Mouse (Mus musculus) liver, embryonic 11.5 days (tissue): ENCODE measurements at regions not wholly inside any gene's neighbourhood (a gene's known extent, or its start where the extent isn't known, plus 50 kb on each side); places are given as distances from the start of the nearest gene placed in this dataset.

Source experiments
- ATAC-seq: fragments of 200-750 bp; cut with Nextera tagmentation; replicated peaks from 2 replicates; pipeline ENCODE4 v1.8.0; 2017; ENCODE audit warnings: moderate number of reproducible peaks, mild to moderate bottlenecking, moderate TSS enrichment, moderate library complexity; ENCODE audit not compliant: low FRiP score
- DNase-seq: peaks from one replicate; pipeline ENCODE4 v3.0.0-alpha.2; 2017; ENCODE audit warnings: low spot score
- H3K27ac ChIP-seq: fragments of 300-500 bp; sonication (generic); 2 replicates; pipeline ENCODE4 v1.5.1; 2014; ENCODE audit warnings: mild to moderate bottlenecking, low read depth, low read length, control low read depth
- H3K27me3 ChIP-seq: fragments of 300-500 bp; sonication (generic); replicated peaks from 2 replicates; pipeline ENCODE4 v1.6.1; 2014; ENCODE audit warnings: low read length, mixed read lengths; ENCODE audit not compliant: control insufficient read depth, insufficient read depth
- H3K36me3 ChIP-seq: fragments of 300-500 bp; sonication (generic); 2 replicates; pipeline ENCODE4 v1.6.1; 2014; ENCODE audit warnings: mild to moderate bottlenecking, low read length, moderate library complexity, mixed read lengths; ENCODE audit not compliant: control insufficient read depth, insufficient read depth
- H3K4me1 ChIP-seq: fragments of 300-500 bp; sonication (generic); replicated peaks from 2 replicates; pipeline ENCODE4 v1.6.1; 2014; ENCODE audit warnings: low read length, mixed read lengths; ENCODE audit not compliant: control insufficient read depth, insufficient read depth
- H3K4me2 ChIP-seq: fragments of 300-500 bp; sonication (generic); 2 replicates; pipeline ENCODE4 v1.6.1; 2014; ENCODE audit warnings: mild to moderate bottlenecking, control low read depth, moderate library complexity
- H3K4me3 ChIP-seq: fragments of 300-500 bp; sonication (generic); 2 replicates; pipeline ENCODE4 v1.5.1; 2014; ENCODE audit warnings: low read depth, low read length, control low read depth
- H3K9ac ChIP-seq: fragments of 300-500 bp; sonication (generic); 2 replicates; pipeline ENCODE4 v1.6.1; 2014; ENCODE audit warnings: low read depth, low read length, control low read depth
- H3K9me3 ChIP-seq: fragments of 300-500 bp; sonication (generic); 2 replicates; pipeline ENCODE4 v1.6.1; 2016; ENCODE audit warnings: low read length, inconsistent platforms, mixed read lengths; ENCODE audit not compliant: control insufficient read depth
- WGBS: fragments of 180-500 bp; shearing (Covaris S2); extraction: QIAGEN DNeasy Blood & Tissue Kit; methylation state at CpG from one replicate; pipeline ENCODE4 v1.1.7; 2014; 5-methylcytosine and 5-hydroxymethylcytosine counted together

- DNase-seq (no peak), ATAC-seq (no peak)
- Histone ChIP-seq H3K36me3 (no peaks in the 10 kb centered on the region), H3K27me3 (no peaks in the 10 kb centered on the region), H3K4me2 (no peak overlapping the region), H3K4me1 (peaks cover 7% of the 10 kb centered on the region; the same call in 1 of the 2 replicates), H3K4me3 (no peak overlapping the region), H3K9ac (no peak overlapping the region), H3K27ac (no peak overlapping the region), H3K9me3 (no peaks in the 10 kb centered on the region)
- 50% methylated on average over 9 of the region's 9 CpGs for WGBS
Measured at GRCm38 (mm10) chr8:25463532-25463931, 639.4 kb upstream of the Adam5 start.

DNA sequence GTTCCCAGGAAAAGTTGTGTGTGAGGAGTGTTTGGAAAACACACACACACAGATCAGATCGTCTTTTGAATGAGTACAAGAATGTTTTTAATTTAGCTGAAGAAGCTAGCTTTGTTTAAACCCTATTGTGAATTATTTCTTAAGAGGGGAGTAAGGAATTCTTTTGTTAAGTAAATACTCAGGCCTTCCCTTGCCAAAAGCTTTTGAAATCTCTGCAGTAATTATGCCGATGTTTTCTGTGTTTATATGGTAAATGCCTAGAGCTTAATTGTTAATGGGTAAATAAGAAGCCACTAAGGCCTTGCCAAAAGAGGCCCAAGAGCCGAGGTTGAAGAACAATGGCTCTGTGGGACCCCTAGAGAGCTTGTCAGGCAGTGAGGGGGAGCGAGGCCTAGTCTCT lies 638.3 kb upstream of the Adam5 start:
- Histone ChIP-seq H3K36me3 (no peaks in the 10 kb centered on the region), H3K27me3 (no peaks in the 10 kb centered on the region), H3K4me3 (no peak overlapping the region), H3K9ac (no peak overlapping the region), H3K4me1 (peaks cover 7% of the 10 kb centered on the region; the same call in 1 of the 2 replicates), H3K4me2 (no peak overlapping the region), H3K27ac (no peak overlapping the region), H3K9me3 (no peaks in the 10 kb centered on the region)
- WGBS: 60% methylated on average over 4 of the region's 4 CpGs
- no peak for DNase-seq
- ATAC-seq: no peak

GRCm38 (mm10) chr8:25455644-25456043 lies 631.5 kb upstream of the Adam5 start:
- Histone ChIP-seq H3K27me3 (no peaks in the 10 kb centered on the region), H3K9me3 (no peaks in the 10 kb centered on the region), H3K4me3 (no peak overlapping the region), H3K4me1 (no peaks in the 10 kb centered on the region), H3K27ac (no peak overlapping the region), H3K4me2 (no peak overlapping the region), H3K9ac (no peak overlapping the region), H3K36me3 (no peaks in the 10 kb centered on the region)
- WGBS: 65% methylated on average over 6 of the region's 6 CpGs
- DNase-seq (no peak), ATAC-seq (no peak)

DNA sequence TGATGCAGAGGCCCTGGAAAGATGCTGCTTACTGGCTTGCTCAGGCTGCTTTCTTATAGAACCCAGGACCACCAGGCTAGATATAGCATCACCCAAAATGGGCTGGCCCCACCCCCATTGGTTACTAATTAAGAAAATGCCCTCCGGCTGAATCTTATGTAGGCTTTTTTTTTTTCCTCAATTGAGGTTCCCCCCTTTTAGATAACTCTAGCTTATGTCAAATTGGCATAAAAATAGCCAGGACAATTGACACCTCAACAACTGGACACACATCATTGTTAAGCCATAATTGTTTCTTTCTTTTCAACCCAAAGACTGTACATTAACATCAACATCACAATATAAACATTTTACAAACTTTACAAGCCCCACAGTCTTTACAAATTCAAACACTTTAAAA lies 630.8 kb upstream of the Adam5 start:
- Histone ChIP-seq H3K27ac (no peak overlapping the region), H3K36me3 (no peaks in the 10 kb centered on the region), H3K9me3 (no peaks in the 10 kb centered on the region), H3K4me1 (no peaks in the 10 kb centered on the region), H3K27me3 (no peaks in the 10 kb centered on the region), H3K9ac (no peak overlapping the region), H3K4me3 (no peak overlapping the region), H3K4me2 (no peak overlapping the region)
- WGBS: 85% methylated on average over 1 of the region's 1 CpGs
- DNase-seq (no peak), ATAC-seq (no peak)

- ATAC-seq (no peak), DNase-seq (no peak)
- Histone ChIP-seq H3K4me2 (no peak overlapping the region), H3K4me1 (no peaks in the 10 kb centered on the region), H3K27me3 (no peaks in the 10 kb centered on the region), H3K27ac (no peak overlapping the region), H3K9ac (no peak overlapping the region), H3K9me3 (no peaks in the 10 kb centered on the region), H3K4me3 (no peak overlapping the region), H3K36me3 (no peaks in the 10 kb centered on the region)
- 80% methylated on average over 9 of the region's 9 CpGs for WGBS
Measured at GRCm38 (mm10) chr8:25453826-25454225, 629.7 kb upstream of the Adam5 start.

DNA sequence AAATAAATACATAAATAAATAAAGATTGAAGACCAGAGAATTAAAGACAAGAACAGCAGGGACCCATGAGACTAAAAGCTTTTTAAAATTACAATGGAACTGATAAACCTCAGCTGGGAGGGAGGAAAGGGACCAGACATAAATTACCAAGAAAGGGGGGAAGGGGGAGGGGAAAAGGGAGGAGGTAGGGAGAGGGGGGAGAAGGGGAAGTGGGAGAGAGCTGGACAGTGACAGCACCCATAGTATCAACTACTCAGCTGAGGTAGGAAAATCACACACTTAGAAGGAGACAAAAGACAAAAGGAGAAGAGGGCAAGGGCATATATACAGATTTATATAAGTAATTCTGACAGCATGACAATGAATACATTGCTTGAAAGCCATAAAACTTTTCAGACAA lies 626.4 kb upstream of the Adam5 start:
- Histone ChIP-seq H3K4me1 (0 out of 2 replicates have a peak, but pooled peaks cover 7% of the 10 kb centered on the region), H3K4me3 (no peak overlapping the region), H3K27me3 (no peaks in the 10 kb centered on the region), H3K4me2 (no peak overlapping the region), H3K9ac (no peak overlapping the region), H3K9me3 (no peaks in the 10 kb centered on the region), H3K36me3 (no peaks in the 10 kb centered on the region), H3K27ac (no peak overlapping the region)
- ATAC-seq: no peak
- DNase-seq: no peak

DNA sequence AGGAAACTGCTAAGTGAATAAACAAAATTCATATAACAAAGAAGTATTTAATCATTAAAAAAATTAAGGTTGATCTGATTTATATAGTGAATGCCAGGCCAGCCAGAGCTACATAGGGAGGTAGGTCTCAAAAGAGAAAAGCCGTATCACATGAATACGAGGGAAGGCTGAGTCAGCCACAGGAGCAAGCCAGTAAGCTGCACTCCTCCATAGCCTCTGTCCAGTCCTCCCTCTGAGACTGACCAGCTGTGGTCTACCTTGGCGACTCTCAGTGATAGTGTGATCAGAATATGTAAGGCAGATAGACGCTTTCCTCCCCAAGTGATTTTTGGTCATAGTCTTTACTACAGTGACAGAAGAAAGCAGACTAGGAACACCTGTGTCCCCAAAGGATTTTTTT lies 625.4 kb upstream of the Adam5 start:
- no peaks in the 10 kb centered on the region for H3K9me3 ChIP-seq
- ATAC-seq (no peak), DNase-seq (no peak)
- H3K36me3 ChIP-seq: no peaks in the 10 kb centered on the region
- no peak overlapping the region for H3K9ac ChIP-seq
- H3K4me3 ChIP-seq: no peak overlapping the region
- no peak overlapping the region for H3K4me2 ChIP-seq
- peaks cover 7% of the 10 kb centered on the region; the same call in 1 of the 2 replicates for H3K4me1 ChIP-seq
- no peaks in the 10 kb centered on the region for H3K27me3 ChIP-seq
- WGBS: 83% methylated on average over 4 of the region's 4 CpGs
- no peak overlapping the region for H3K27ac ChIP-seq

DNA sequence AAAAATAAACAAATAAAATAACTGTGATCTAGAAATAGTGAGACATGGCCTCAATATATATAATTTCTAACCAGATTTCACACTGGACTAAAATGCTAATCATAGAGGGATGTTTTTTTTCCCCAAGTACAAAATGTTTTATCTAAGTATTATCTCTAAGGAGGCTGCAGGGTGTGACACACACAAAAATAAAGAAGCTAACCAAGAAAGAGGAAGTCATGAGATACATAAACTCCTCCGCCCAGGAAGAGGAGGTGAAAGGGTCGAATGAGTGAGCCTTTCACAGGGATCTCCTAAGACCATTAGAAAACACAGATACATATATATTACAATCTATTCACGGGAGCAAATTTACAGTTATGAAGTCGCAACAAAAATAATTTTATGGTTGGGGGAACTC lies 623.7 kb upstream of the Adam5 start:
- Histone ChIP-seq H3K4me2 (no peak overlapping the region), H3K9ac (no peak overlapping the region), H3K9me3 (no peaks in the 10 kb centered on the region), H3K27ac (no peak overlapping the region), H3K4me3 (no peak overlapping the region), H3K4me1 (peaks cover 7% of the 10 kb centered on the region; the same call in 1 of the 2 replicates), H3K27me3 (no peaks in the 10 kb centered on the region), H3K36me3 (no peaks in the 10 kb centered on the region)
- no peak for DNase-seq
- WGBS: 44% methylated on average over 4 of the region's 4 CpGs
- ATAC-seq: no peak

DNA sequence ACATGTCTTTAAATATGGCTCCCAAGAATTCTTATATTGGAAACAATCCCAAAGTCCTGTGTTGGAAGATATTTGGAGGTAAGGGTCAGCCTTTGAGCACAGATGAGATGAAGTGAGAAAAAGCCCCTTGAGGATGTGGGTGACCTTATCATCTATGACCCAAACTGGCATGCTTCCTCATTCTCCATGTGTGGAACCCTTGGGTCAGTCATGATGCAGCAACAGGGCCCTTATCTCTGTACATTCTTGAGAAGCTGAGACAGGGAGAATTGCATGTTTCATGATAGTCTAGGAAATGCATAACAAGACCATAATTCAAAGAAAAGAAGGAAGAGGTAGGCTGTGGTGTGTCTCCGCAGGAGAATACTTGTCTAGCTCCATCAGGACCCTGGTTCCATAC lies 621.8 kb upstream of the Adam5 start:
- ATAC-seq: no peak
- H3K4me1 ChIP-seq: peaks cover 7% of the 10 kb centered on the region; the same call in 1 of the 2 replicates

More for the DNA sequence above, 621.8 kb upstream of the Adam5 start:
- Histone ChIP-seq H3K9me3 (no peaks in the 10 kb centered on the region), H3K36me3 (no peaks in the 10 kb centered on the region), H3K4me3 (no peak overlapping the region), H3K27ac (no peak overlapping the region), H3K4me2 (no peak overlapping the region), H3K27me3 (no peaks in the 10 kb centered on the region), H3K9ac (no peak overlapping the region)
- DNase-seq: no peak
- WGBS: 56% methylated on average over 1 of the region's 1 CpGs
